Mouse (Mus musculus) CH12F3 (cell line): ENCODE measurements around the gene Pamr1.

Source experiments
- in situ Hi-C: fragments of 300-500 bp; cut with MboI; formaldehyde crosslinking; loops from 2 replicates; pipeline ENCODE4 v1.14.3; 2020; ENCODE audit warnings: low sequenced_read_pairs

Pamr1 gene

DNA sequence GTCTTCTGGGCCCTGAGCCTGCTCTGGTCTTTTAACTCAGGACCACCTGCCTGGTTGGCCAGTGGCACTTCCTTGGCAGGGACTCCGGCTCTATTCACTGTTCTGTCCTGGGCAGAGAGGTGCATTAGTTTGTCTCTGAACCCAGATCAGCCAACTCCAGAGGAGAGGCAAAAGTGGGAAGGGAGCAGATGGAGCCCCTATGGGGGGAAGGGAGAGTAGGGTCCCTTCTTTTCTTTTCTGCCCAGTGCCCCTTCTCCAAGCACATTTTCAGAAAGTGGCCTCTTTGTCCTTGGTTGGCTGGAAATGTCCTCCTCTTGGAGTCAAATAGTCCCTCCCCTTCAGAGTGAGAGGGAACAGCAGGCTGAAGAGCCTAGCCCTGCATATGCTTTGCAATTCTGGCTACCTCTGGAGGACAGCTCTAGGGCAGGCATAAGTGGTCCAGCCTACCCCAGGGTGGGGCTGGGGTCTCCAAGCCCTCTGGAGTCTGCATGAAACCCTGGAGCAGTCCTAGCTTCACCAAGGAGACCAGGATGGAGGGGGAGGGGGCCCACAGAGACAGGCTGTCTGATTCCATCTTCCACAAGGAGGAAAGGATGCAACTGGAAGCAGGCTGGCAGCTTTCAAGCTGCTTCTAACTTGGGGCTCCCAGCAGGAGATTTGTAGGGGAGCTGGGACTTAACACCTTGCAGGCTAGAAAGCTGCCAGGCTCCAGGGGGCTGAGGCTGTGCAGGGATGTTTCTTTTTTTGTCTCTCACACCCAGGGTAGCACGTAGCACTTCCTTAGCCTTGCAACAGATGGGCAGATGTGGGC is 49.3 kb downstream of the Pamr1 start:
- in situ Hi-C loops: no loop called here

- in situ Hi-C loops: no loop called here
Observed at GRCm38 (mm10) chr2:102600516-102600915, 50.7 kb downstream of the Pamr1 start.

GRCm38 (mm10) chr2:102610485-102610884 is 60.7 kb downstream of the Pamr1 start:
- in situ Hi-C loops: no loop called here

DNA sequence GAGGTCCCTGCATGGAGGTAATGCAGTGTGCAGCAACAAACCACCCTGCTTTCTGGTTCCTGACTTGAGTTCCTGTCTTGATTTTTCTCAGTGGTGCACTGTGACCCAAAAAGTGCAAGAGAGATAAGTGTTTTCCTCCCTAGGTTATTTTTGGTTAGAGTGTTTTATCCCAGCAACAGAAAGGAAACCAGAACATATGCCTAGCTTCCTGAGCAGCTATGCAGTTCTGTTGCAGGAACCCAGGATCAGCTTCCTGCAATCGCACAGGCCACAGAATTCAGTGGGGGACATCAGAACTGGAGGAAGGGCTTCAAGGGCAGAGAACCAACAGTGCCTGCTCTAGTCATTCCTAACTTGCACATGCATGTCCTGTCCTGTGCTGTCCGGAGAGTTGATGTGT is 66.8 kb downstream of the Pamr1 start:
- in situ Hi-C loops: no loop called here

DNA sequence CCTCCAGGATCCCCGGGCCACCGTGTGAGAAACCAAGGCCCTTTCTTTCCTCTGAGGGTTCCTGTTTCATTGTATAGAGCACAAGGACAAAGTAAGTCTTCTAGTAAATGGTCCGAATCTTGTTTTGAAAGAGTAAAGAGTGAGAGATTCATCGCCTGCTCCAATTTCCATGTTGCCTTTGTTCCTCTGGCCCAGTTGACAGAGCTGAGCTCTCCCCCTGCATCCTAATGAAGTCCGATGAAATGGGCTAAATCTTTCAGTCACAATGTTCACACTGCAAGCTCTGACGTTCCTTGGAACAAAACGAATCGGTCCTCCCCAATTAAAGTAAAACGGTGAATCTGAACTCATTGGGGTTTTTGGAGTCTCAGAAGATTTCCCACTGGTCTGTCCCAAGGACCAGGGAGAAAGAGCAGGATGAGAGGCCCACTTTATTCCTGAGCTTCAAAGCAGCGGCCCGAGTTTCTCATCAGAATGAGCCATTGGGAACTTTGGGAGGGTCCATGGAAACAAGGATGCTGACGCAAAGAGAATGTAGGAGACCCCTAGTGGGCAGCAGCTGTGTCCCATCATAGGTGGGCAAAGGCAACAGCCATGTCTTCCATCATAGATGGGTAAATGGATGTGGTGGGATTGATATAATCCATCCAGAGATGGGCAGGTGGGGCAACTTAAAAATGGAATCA is 71.1 kb downstream of the Pamr1 start:
- in situ Hi-C loops: no loop called here

DNA sequence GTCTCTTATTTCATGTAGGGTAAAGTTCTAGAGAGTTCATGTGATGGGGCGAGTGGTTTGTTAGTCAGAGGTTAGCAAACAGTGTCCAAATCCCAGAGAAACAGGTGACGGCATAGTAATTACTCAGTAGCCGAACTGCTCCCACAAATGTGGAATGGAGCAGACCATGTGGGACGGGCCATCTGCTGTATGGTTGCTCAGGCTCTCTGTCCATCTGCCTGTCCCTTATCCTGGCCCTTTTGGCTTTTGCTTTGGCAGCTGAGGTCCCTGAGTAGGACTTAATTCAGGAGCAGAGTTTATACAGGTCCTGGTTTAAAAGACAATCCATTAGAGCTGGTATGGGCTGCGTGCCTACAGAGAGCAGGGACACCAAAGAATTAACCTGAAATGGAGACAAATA is 72.4 kb downstream of the Pamr1 start:
- in situ Hi-C loops: no loop called here

DNA sequence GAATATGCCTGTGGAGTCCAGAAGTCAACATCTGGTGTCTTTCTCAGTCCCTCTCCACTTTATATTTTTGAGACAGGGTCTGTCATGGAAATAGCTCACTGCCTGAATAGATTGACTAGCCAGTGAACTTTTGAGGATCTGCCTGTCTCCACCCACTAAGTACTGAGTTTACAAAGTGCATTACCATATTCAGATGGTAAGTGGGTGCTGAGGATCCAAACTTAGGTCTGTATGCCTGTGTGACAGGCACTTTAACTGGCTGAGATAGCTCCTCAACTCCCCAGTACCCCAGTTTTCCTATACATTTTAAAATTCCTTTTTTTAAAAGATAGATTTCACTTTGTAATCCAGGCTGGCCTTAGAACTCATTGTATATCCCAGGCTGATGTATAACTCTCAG is 73.1 kb downstream of the Pamr1 start:
- in situ Hi-C loops: no loop called here

DNA sequence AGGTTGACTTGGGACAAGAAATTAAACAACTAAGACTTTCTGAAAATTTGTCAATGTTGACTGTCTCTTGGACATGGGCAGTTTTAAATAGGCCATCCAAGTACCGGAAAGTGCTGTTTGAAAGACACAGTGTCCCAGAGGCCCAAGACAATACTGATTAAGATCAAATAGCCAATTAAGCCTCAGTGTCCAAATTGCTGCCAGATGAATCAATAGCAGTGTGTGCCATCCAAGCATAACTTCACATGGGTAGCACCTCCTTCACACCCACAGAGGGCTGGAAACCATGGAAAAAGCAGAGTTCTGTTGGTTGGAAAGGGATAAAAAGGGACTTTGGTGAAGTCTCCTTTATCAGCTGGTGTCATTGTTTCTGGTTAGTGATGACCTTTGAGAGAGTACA is 74.7 kb downstream of the Pamr1 start:
- in situ Hi-C loops: no loop called here

DNA sequence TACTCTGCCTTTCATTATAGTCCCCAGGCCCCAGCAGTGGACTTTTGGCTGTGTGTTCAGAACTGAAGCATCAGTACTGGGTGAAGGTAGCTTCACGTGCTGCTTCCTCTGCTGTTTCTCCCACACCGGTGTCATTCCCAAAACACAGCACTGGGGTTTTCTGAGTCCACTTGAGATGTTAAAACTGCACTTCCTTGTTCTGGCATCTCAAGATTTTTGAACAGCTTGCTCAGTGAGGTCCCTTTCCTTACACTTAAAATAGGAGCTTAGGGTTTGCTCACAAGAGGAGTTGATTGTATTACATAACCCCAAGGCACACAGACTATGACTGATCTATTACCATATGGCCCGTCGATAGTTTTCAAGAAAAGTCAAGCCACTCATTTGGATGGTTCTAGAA is 82.5 kb downstream of the Pamr1 start:
- in situ Hi-C loops: no loop called here

- in situ Hi-C loops: no loop called here
Observed at GRCm38 (mm10) chr2:102634010-102634409, 84.2 kb downstream of the Pamr1 start.

DNA sequence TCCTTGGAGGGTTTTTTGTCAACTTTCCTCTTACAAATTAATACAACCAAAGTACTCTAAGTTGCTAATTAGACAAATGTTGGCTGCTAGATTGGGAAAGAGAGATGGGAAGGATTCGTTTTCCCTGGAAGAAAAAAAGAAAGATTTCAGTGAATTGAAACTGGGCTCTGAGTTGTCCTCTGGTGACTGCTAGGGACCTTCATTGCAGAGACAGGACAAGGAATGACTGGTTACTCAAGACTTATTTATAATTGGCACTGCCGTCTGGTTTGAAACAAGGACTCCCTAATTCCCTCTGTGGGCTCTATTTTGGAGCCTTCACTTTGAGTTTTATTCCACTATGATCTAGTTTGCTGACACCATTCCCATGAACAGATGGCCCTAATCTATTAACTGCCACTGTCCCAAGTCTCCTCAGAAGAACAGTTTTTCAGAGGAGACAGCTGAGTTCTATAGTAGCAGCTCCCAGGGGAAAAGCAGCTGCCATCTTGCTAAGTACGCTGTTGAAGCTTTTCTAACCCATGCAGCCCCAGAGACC is 85.8 kb downstream of the Pamr1 start:
- in situ Hi-C loops: no loop called here

DNA sequence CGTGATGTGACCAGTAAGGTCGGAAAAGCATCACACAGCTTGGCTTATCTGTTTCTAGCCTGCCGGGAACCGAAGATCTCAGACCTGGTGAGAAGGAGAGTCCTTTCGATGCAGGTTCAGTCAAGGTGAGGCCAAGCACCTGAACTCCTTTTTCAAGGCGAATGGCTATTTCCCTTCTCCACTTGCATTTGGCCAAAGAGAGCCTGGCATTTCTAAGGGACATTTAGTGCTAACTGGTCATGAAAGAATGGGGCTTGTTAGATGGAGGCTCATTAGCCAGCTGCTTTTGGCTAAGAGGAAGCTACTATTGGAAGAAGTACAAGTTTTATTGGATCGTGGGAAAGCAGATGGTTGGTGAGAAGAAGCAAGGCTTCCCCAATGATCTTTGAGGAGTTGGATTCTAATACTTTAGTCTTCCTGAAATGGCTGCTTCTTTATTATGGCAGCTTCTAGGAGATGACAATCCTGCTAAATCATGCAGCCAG is 86.3 kb downstream of the Pamr1 start:
- in situ Hi-C loops: no loop called here

DNA sequence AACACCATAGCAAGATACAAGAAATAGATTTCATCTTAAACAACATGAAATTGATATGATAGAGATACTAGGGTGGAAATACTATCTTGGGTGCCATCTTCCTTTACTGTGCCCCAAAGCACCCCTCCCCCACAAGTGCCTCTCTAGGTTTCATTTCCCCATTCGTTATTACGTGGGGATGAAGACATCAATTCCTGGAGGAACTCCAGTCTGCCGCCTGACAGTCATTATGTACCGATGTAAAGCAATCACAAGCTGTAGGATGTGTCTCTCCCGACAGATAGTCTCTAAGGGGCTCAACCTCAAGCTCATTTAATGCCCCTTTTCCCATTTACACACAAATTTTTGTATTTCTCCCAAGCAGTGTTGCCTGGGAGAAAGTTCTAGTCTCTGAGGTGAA is 88.3 kb downstream of the Pamr1 start:
- in situ Hi-C loops: no loop called here

DNA sequence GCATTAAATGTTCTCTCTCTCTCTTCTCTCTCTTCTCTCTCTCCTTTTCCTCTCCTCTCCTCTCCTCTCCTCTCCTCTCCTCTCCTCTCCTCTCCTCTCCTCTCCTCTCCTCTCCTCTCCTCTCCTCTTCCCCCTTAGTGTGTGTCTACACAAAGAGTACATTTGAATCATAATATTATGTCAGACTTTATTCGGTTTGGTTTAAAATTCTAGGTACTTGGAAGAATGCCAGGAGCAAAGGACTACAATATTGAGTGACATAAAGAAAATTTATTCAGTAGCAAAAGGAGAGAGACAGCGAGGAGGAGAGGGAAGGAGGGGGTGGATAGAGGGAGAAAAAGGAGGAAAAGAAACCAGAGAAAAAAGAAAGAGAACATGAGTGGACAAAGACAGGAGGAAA is 88.9 kb downstream of the Pamr1 start:
- in situ Hi-C loops: no loop called here

- in situ Hi-C loops: no loop called here
Observed at GRCm38 (mm10) chr2:102648845-102649500, 99.2 kb downstream of the Pamr1 start.

DNA sequence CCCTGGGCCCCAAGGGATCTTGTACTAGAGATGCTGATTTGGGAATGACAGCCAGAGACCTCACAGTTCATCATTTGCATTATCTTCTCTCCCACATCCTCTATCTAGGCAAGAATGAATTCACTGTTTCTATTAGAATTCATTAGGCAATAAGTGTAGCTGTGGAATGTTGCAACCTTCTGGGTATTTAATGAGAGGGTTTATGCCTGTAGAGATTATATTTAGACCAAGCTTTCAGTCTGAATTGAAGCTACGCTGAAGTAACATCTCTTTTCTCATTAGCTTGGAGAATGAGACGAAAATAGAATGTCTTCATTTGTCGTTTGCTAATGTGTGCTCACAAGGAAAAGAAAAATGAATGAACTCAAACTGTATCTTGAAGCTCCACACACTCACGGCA is 100.5 kb downstream of the Pamr1 start:
- in situ Hi-C loops: no loop called here

- in situ Hi-C loops: no loop called here
Observed at GRCm38 (mm10) chr2:102655966-102656725, 106.3 kb downstream of the Pamr1 start.

DNA sequence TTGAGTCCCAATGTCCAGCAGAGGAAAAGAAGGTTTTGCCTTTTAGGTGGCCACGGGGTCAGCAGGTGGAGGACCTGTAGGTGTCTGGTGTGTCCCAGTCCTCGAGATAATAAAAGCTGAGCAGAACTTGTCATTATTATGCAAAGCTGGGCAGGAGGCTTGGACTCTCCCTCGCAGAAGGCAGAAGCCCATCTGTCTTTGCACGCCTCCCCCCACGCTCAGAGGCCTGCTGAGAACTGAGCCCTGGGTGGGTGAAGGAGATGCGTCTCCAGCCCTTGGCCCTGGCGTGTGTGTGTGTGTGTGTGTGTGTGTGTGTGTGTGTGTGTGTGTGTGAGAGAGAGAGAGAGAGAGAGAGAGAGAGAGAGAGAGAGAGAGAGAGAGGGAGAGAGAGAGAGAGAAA is 107.9 kb downstream of the Pamr1 start:
- in situ Hi-C loops: no loop called here

GRCm38 (mm10) chr2:102658163-102658660 is 108.4 kb downstream of the Pamr1 start, which contains the start of gene Slc1a2:
Slc1a2 (plus strand) TSS chr2:102658659.
- in situ Hi-C loops: no loop called here

DNA sequence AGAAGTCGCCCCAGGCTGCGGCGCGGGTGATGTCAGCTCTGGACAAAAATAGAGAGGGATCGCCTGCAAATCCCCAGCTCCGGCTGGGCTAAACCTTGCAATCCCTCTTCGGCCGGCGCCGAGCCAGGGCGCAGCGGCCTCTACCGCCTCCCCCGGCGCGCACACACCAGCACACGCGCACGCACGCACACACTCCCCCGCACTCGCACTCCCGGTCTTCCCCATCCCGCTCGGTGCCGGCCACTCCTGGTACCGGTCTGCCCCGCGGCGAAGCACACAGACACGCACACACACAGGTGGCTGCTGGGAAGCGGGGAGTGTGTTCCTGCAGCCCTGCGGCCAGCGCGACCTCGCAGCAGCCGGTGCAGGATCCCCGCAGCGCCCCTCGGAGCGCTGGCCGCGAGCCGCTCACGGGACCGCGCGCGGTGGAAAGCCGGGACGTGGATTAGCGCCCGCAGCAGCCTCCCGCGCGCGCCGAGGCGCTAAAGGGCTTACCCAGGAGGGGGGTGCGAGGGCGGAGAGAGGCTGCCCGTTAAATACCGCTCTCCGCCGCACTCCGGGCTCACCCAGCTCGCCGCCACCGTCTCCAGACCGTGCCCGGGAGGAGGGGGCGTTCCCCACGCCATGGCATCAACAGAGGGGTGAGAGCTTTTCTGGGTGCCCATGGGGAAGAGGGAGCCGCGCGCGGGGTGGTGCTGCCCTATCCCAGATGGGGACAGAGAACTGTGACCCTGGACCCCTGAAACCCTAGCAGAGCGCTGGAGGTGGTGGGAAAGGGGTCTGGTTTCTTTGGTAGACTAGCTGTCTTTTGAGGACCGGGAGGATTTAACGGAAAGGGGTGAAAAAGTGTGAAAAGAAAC is 109.1 kb downstream of the Pamr1 start:
- in situ Hi-C loops: no loop called here
